Mouse (Mus musculus) cerebellum, adult 8-10 months (tissue): Measurements from ENCODE around the gene Oca2.

Source experiments
- DNase-seq: peaks from one replicate; pipeline ENCODE4 v3.0.0; 2022

Oca2 gene

DNA sequence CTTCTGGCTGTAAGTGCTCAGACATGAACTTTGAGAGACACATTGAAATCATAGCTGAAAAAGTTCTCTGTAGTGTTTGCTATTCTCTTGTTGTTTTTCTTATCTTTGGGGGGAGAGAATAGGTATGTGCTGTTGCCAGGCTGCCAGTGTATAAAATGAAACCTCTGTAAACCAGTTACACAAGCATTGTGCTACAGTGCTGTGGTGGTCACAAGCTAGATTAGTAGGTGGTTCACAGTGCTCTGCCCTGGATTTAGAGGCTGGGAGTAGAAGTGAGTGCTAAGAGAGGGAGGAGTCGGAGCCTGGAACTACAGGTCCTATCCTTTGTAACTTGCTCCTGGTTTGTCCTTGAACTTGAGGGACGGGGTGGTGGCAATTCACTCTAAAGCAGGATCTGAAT lies 148.7 kb downstream of the Oca2 start:
- DNase-seq: no peak

DNA sequence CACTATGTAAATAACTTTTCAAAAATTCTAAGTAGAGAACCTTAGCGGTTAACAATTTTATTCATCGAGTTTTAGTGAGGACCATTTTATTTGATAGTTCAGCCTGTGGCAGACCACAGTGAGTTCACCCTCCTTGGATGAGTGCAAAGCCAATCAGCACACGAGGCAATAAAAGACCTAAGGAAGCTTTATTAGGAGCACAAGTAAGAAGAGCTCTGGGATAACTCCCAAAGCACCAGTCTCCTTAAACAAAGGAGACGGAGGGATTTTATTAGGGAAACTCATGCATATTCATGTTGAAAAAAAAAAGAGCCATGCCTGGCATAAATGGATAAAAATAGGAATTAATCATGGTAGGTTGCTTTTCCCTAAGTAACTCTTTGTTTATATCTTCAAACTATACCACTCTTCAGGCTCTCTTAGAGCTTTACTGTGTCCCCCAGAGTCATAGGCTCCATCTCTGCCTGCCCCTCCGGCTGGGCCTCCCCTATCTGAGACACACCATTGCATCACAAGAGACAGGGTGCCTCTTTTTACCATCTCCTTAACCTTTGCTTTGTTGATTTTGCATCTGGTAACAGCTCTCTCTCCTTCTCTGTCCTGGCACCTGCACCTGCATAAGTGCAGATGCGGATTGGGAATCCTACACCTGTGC lies 178.7 kb downstream of the Oca2 start:
- no peak for DNase-seq

DNA sequence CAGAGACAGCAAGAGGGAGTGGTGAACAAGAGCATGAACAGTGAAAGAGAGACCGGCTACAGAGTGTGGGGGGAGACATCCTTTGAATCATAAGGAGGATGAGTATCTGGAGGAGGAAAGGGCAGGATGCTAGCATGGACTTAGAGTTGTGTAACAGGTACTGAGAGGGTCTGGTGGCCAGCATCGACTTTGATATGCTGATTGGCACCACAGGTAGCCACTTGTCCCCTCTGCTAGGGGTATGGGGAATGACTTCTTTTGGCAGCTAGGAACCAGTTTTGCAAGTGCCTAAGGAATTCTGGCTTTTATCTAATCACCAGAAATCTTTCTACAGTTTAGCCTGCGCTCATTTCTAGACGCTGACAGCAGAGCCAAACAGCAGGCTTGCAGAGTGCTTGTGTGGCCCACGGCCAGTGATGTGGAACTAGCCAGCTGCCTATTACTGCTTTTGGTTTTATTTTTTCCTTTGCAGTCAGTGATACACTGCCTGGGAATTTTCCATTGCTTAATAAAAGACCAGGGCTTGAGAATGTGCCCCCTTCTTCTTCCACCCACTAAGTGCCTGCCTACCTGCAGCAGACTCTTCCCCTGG lies 179.8 kb downstream of the Oca2 start:
- no peak for DNase-seq

DNA sequence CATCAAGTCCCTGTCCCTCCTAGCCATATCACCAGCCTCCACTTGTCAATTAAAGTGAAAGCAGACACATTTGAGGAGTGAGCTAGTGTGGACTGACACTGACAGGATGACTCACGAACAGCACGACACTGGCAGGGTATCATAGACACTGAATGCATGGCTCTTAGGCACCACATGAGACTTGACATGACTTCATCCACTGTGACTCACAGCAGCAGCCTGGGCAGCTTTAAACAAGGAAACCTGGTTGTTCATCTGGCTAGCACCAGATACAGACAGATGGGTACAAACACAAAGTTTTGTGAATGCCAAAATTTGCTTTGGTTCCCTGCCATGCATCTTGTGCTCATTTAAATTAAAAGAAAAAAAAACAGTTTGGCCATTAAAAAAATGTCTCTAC lies 182.4 kb downstream of the Oca2 start:
- DNase-seq: peak; percentile 18

DNA sequence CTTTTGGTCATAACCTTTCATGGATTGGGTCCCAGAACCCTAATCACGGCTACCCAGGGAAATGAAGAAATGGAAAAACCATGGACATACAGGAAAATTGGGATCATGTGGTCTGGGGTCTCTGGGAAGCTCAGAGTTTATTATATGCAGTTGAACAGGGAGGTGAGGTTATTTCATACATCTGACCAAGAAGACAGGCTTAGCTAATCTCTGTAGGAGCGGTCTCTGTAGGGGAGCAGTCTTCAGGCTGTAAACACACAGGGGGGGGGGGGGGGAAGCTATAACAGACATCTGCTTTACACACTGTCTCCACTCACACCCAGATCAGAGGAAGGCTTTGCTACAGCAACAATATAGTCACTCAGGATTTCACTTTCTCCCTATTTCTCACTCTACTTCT lies 184.0 kb downstream of the Oca2 start:
- no peak for DNase-seq

DNA sequence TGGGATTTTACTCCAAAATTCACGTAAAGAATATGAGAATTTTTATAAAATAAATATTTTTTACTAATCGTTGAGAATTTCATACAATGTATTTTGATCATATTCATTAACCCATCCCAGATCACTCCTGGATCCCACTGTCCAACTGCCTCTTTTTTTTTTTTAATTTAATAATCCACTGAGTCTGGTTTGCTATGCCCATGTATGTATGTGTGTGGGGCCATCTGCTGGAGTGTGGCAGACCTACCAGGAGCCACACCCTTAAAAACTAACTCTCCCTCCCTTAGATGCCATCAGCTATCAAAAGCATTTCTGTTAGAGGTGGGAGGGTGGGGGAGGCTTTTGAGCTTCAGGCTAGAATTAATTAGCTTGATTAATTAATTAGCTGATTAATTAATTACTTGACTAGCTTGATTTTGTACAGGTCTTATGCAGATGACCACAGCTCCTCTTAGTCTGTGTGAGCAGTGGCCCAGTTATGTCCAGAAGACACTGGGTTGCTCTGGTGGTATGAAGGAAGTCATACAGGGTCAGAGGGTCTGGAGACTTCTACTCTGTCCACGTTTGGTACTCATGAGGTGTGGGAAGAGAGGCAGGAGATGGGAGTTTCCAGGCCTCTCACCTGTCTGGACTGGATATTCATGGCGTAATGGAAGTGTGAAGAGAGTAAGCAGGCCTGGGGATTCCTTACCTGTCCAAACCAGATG lies 221.4 kb downstream of the Oca2 start:
- DNase-seq: no peak

DNA sequence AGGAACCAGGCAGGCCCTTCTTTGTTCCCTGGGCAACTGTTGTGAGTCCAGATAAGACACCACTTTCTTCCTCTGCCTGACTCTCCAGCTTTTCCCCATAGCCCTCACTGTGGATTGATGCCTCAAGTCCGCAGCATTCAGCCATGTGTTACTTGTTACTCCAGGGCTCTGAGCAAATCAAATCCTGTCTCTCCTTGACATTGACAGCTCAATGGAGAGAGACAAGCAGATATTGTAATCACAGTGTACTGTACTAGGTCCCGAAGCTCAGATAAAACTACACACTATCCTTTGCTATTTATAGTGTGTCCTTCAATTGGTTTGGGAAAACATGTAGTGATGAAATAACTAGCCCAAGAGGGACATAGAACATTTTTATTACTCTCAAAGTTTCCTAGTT lies 258.7 kb downstream of the Oca2 start:
- DNase-seq: no peak

DNA sequence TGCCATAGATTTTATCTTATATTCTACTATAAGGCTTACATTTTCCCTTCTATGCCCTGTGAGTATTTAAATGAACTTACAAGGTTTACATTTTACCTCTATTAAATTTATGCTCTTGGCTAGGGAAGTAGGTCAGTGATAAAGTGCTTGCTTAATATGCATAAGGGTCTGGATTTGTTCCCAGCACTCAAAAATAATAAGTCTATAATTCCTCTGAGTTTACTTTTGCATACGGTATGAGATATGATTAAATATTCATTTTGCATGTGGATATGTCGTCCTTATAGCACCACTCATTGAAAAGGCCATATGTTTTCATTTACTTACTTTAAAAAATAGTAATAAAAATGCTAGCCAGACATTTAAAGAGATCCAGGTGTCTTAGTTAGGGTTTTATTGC lies 259.8 kb downstream of the Oca2 start:
- DNase-seq: no peak

DNA sequence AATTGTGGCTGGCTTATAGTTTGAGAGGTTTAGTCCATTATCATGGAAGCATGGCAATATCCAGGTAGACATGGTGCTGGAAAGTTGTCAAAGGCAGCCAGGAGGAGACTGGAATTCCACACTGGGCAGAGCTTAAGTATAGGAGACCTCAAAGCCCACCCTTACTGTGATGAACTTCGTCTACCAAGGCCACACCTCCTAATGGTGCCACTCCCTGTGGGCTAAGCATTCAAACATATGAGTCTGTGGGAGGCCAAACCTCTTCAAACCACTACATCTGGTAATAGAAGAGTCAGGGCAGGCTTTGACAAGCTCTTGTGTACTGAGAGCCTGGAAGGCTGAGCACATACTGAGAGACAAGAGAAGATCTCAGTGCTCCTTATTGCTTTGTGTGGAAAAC lies 260.2 kb downstream of the Oca2 start:
- no peak for DNase-seq

DNA sequence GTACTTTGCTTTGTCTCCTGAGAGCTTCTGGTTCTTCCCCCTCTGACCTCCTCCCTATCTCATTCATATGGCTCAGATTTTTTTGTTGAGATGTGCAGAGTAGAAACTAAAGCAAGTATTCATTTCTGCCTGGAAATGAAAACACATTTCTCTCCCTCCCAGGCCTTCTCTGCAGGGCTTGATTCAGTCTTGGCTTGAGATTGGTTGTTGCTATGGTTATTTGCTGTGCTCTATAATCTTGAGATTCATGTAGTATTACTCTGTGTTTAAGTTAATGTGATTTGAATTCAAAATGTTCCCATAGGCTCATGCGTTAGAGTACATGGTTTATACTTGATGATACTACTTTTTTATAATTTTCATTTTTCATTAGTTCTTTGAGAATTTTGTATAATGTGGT lies 260.9 kb downstream of the Oca2 start:
- DNase-seq: no peak

DNA sequence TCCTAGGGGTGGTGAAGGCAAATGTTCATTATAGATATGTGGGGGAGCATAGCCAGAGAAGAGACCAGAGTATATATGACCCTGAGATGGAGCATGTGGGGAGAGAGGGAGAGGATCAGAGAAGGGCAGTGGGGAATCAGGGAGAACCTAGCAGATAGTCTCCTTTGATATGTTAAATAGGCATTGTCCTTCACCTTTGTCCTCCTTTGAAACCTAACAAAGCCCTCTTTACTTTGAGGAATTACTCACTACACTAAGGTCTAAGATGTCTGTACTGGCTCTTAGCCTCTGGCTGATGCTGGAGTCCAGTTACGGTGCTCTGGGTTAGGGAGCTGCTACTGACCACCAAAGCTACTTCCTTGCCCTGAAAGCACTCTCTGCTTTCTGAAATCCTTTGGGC lies 279.0 kb downstream of the Oca2 start:
- no peak for DNase-seq

DNA sequence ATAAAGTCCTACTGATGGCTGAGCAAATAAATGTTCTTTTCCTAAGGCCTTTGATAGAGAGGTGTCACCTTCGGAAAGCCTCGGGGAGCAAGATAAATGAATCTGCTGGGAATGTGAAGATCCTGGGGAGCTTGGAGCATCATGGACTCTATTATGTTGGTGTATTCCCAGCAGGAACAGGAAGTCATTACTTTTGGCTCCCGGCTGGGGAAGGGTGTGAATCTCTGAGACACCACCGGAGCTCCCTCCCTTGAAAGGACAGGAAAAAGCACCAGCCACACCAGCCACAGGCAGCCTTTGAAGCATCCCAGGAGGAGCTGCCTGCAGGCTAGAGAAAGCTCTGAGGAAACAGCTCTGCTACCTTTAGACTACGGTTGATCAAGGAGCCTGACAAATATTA lies 280.2 kb downstream of the Oca2 start:
- no peak for DNase-seq

DNA sequence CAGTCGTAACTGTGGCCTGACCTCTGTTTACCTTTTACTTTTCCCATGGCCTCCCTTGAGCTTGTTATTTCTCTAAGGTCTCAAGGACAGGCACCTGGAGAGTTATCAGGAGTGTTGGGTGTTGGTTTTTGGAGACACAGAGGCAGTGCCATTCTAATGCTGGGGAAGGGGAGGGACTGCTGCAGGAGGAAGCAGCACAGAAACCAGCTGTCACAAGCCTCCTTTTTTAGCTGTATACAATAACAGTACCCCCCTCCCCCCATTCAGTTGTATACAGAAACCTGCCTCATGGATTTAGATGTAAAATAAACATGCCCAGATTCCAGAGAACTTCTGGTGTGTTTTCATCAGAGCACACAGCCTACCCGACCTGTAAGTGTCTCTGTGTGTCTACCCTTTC lies 295.3 kb downstream of the Oca2 start:
- no peak for DNase-seq

DNA sequence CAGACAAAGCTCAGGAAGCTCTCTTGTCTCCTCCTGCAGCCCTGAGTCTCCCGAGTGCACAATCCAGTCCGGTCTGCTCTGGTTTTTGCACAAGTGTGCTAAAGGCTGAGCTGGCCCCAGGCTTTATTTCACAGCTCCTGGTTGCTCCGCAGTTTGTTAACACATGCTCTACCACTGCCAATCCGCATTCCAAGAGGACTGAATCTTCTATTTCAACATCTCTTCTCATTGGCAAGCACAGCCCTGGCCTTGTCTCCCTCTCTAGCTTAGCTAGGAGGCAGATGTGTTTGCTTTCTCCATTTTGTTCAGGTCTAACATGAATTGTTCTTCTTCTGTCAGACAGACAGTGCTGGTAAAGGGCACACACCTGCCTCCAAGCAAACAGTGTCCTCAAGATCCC lies 309.7 kb downstream of the Oca2 start:
- DNase-seq: no peak

DNA sequence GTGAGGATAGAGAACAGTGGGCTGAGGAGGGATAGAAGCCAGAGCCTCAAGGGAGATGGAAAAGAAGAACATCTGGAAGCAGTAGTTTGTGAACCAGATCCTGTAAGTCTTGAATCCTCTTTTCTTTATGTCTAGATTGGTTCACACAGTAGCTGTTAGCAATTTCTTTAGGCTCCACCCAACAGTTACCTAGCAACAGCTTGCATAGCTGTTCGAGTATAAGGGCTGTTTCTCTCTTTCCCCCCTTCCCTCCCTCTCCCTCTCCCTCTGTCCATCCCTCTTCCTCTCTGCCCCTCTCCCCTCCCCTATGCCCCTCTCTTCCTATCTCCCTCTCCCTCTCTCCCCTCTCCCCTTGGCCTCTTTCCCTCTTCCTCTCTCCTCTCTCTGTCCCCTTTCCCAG lies 312.2 kb downstream of the Oca2 start:
- no peak for DNase-seq
